ENCODE assay signal across 8 mouse cellular contexts in genomic region chr17:56715914-56716654, GRCm38 (mm10). TPM values are rescaled to one million over a fixed set of nuclear protein-coding genes. Genes with fewer than 3 reads are reported as not detected.
A peak's percentile ranks its signal among the peaks of the same experiment; 100 is the strongest.
DNase-seq lines count a peak whose midpoint lies in the region; ATAC-seq and TF ChIP-seq lines count a peak whose summit lies in the region.

No protein-coding gene starts in this region.

- peaks cover 20% of the 10 kb centered on the region for H3K36me3 ChIP-seq in embryonic facial prominence, embryonic 12.5 days
- H3K36me3 ChIP-seq in hindbrain, postnatal 0 days (ENCODE audit: insufficient read depth, low read length): peaks cover 13% of the 10 kb centered on the region; the same call in 1 of the 2 replicates
- no peaks in the 10 kb centered on the region for H3K36me3 ChIP-seq in myocyte (ENCODE audit: control insufficient read depth, insufficient read depth)

- no peak for TF ChIP-seq CTCF in lung, adult 2 months (IDR thresholded peaks at IDR 0.05; ENCODE audit: insufficient read depth, low read length)
- no peak for TF ChIP-seq CTCF in hindbrain, postnatal 0 days (IDR thresholded peaks at IDR 0.05; ENCODE audit: low read depth)

- TF ChIP-seq POLR2A in lung, adult 2 months (IDR thresholded peaks at IDR 0.05; ENCODE audit: borderline replicate concordance, extremely low read depth, low read depth, low read length): no peak
- TF ChIP-seq POLR2A in myocyte (IDR thresholded peaks at IDR 0.05; ENCODE audit: insufficient read length, low read depth): no peak

- peaks cover 2% of the 10 kb centered on the region; the same call in 1 of the 2 replicates for H3K4me1 ChIP-seq in lung, adult 2 months (ENCODE audit: control insufficient read depth, insufficient read depth, low read length)
- H3K4me1 ChIP-seq in embryonic facial prominence, embryonic 12.5 days: peaks cover 21% of the 10 kb centered on the region
- H3K4me1 ChIP-seq in hindbrain, postnatal 0 days (ENCODE audit: insufficient read depth, low read length): peaks cover 13% of the 10 kb centered on the region

- peak overlapping the region; percentile 69 for H3K27ac ChIP-seq in embryonic facial prominence, embryonic 12.5 days
- peak overlapping the region; percentile 90 for H3K27ac ChIP-seq in hindbrain, postnatal 0 days

- intact Hi-C loops in left cerebral cortex, postnatal 10 days (cut with DNase I): loop anchor here (5.0 kb wide), 1 partner anchor 46 kb away; the partner anchor contains the start of gene Dus3l

- peak overlapping the region; percentile 77 for H3ac ChIP-seq in myocyte (ENCODE audit: control insufficient read depth, insufficient read length)

- peak overlapping the region; percentile 67 for H3K9ac ChIP-seq in embryonic facial prominence, embryonic 12.5 days
- H3K9ac ChIP-seq in hindbrain, postnatal 0 days (replicated peaks; ENCODE audit: low read length): peak overlapping the region; percentile 69

- no peaks in the 10 kb centered on the region for H3K9me3 ChIP-seq in embryonic facial prominence, embryonic 12.5 days
- H3K9me3 ChIP-seq in hindbrain, postnatal 0 days (ENCODE audit: low read length): no peaks in the 10 kb centered on the region

- peak overlapping the region; percentile 78 for H3K4me2 ChIP-seq in embryonic facial prominence, embryonic 12.5 days (replicated peaks)
- peak overlapping the region; percentile 72 for H3K4me2 ChIP-seq in hindbrain, postnatal 0 days (ENCODE audit: low read depth, low read length)
- H3K4me2 ChIP-seq in myocyte (ENCODE audit: low read depth): peak overlapping the region; percentile 82

- 23% methylated on average over 22 of the region's 22 CpGs for WGBS in lung, adult 2 months
- 23% methylated on average over 22 of the region's 22 CpGs for WGBS in embryonic facial prominence, embryonic 12.5 days
- WGBS in hindbrain, postnatal 0 days: 23% methylated on average over 22 of the region's 22 CpGs

- peak overlapping the region; percentile 67 for H3K4me3 ChIP-seq in lung, adult 2 months (replicated peaks; ENCODE audit: extremely low read depth, low read depth, low read length)
- peak overlapping the region; percentile 75 for H3K4me3 ChIP-seq in embryonic facial prominence, embryonic 12.5 days
- peak overlapping the region; percentile 86 for H3K4me3 ChIP-seq in hindbrain, postnatal 0 days (ENCODE audit: low read length)
- H3K4me3 ChIP-seq in myocyte: peak overlapping the region; percentile 93

- peaks cover 22% of the 10 kb centered on the region for H3K79me2 ChIP-seq in myocyte (ENCODE audit: control insufficient read depth, insufficient read depth)

- no peak for DNase-seq in lung, adult 2 months
- no peak for DNase-seq in lung, postnatal 4 days
- DNase-seq in hindbrain, postnatal 0 days (ENCODE audit: low spot score): no peak
- DNase-seq in layer of hippocampus, postnatal 14 days (ENCODE audit: low spot score in 2 of 2): no peak
- no peak for DNase-seq in left cerebral cortex, postnatal 10 days (ENCODE audit: extremely low spot score in 1 of 2, low spot score in 2 of 2)
- DNase-seq in Muller cell, postnatal 12 days (ENCODE audit: inconsistent ontology term): no peak

- ATAC-seq in embryonic facial prominence, embryonic 12.5 days (ENCODE audit: insufficient number of reproducible peaks, insufficient read depth, low FRiP score, low TSS enrichment): no peak
- no peak for ATAC-seq in hindbrain, postnatal 0 days

- H3K27me3 ChIP-seq in embryonic facial prominence, embryonic 12.5 days: no peaks in the 10 kb centered on the region
- no peaks in the 10 kb centered on the region for H3K27me3 ChIP-seq in hindbrain, postnatal 0 days (ENCODE audit: insufficient read depth, low read length)
- no peaks in the 10 kb centered on the region for H3K27me3 ChIP-seq in myocyte (ENCODE audit: control insufficient read depth, insufficient read depth, insufficient read length)

TF ChIP-seq in myocyte, 11 proteins besides CTCF, POLR2A, EP300 and RAD21:
- TF ChIP-seq TCF12 (IDR thresholded peaks at IDR 0.05; ENCODE audit: insufficient read depth, poor library complexity, severe bottlenecking): no peak
- no peak for TF ChIP-seq USF1 (IDR thresholded peaks at IDR 0.05; ENCODE audit: low read depth)
- TF ChIP-seq TCF3 (IDR thresholded peaks at IDR 0.05; ENCODE audit: insufficient read length, low read depth): no peak
- no peak for TF ChIP-seq MAX (IDR thresholded peaks at IDR 0.05; ENCODE audit: low read depth)
- TF ChIP-seq CEBPB (IDR thresholded peaks at IDR 0.05; ENCODE audit: insufficient read depth, poor library complexity, severe bottlenecking): no peak
- TF ChIP-seq MYOG (IDR thresholded peaks at IDR 0.05; ENCODE audit: control insufficient read depth in 1 of 3, insufficient read depth in 1 of 3, insufficient read length in 2 of 3, low read depth in 2 of 3): no peak
- no peak for TF ChIP-seq POLR2AphosphoS2 (IDR thresholded peaks at IDR 0.05; ENCODE audit: insufficient read length, low read depth)
- TF ChIP-seq REST (IDR thresholded peaks at IDR 0.05; ENCODE audit: insufficient read depth, insufficient read length): no peak
- TF ChIP-seq MYOD1 (IDR thresholded peaks at IDR 0.05; ENCODE audit: control insufficient read depth in 1 of 3, insufficient read length in 2 of 3, low read depth in 2 of 3): no peak
- TF ChIP-seq E2F4 (IDR thresholded peaks at IDR 0.05; ENCODE audit: insufficient read depth): no peak
- no peak for TF ChIP-seq SRF (IDR thresholded peaks at IDR 0.05; ENCODE audit: control insufficient read depth, insufficient read length, low read depth)
TF ChIP-seq in myocyte: peak in this region for 0.

RNA-seq across cellular contexts. Expression of gene Ndufa11, which starts 1.5 kb away (rescaled TPM):
- polyA plus RNA-seq in lung, adult 2 months (2012; rRNA removed): 348 and 393 TPM in 2 replicates
- polyA plus RNA-seq in embryonic facial prominence, embryonic 12.5 days (2016; fragmentation: Nextera tagmentation; extraction: Ambion mirVana): 371 and 409 TPM in 2 replicates
- total RNA-seq in hindbrain, postnatal 0 days (2014; rRNA removed): 279 and 501 TPM in 2 replicates
- 691 and 728 TPM in 2 replicates for polyA plus RNA-seq in hindbrain, postnatal 0 days (2015; fragmentation: Nextera tagmentation; extraction: Ambion mirVana)
- polyA plus RNA-seq in myocyte (2012; fragmentation: generic; extraction: Trizol): 469 TPM
- total RNA-seq in layer of hippocampus, postnatal 14 days (2021): 100 to 1,000 TPM; 220 to 270 TPM
- total RNA-seq in left cerebral cortex, postnatal 10 days (2021): 100 to 1,000 TPM; 205 to 222 TPM

RNA-seq across cellular contexts. Expression of gene Vmac, which starts 1.7 kb away (rescaled TPM):
- polyA plus RNA-seq in lung, adult 2 months (2012; rRNA removed): 31.9 and 32.4 TPM in 2 replicates
- 19.4 and 20.8 TPM in 2 replicates for polyA plus RNA-seq in embryonic facial prominence, embryonic 12.5 days (2016; fragmentation: Nextera tagmentation; extraction: Ambion mirVana)
- total RNA-seq in hindbrain, postnatal 0 days (2014; rRNA removed): 37.5 and 40.7 TPM in 2 replicates
- 17.4 and 19.1 TPM in 2 replicates for polyA plus RNA-seq in hindbrain, postnatal 0 days (2015; fragmentation: Nextera tagmentation; extraction: Ambion mirVana)
- polyA plus RNA-seq in myocyte (2012; fragmentation: generic; extraction: Trizol): 6.5 TPM
- 10 to 100 TPM; 10.4 to 12.5 TPM for total RNA-seq in layer of hippocampus, postnatal 14 days (2021)
- 1 to 10 TPM; 8.8 TPM for total RNA-seq in left cerebral cortex, postnatal 10 days (2021)

RNA-seq across cellular contexts. Expression of gene Nrtn, which starts 41.2 kb away (rescaled TPM):
- 17.3 and 23.2 TPM in 2 replicates for polyA plus RNA-seq in lung, adult 2 months (2012; rRNA removed)
- polyA plus RNA-seq in embryonic facial prominence, embryonic 12.5 days (2016; fragmentation: Nextera tagmentation; extraction: Ambion mirVana): 10.9 and 11.9 TPM in 2 replicates
- 12.9 and 15.7 TPM in 2 replicates for total RNA-seq in hindbrain, postnatal 0 days (2014; rRNA removed)
- 4.3 TPM in 2 replicates for polyA plus RNA-seq in hindbrain, postnatal 0 days (2015; fragmentation: Nextera tagmentation; extraction: Ambion mirVana)
- 0.78 TPM for polyA plus RNA-seq in myocyte (2012; fragmentation: generic; extraction: Trizol)
- 1 to 10 TPM; 2.1 to 3.0 TPM for total RNA-seq in layer of hippocampus, postnatal 14 days (2021)
- total RNA-seq in left cerebral cortex, postnatal 10 days (2021): 1 to 10 TPM; 1.8 to 2.4 TPM

RNA-seq across cellular contexts. Expression of gene Ranbp3, which starts 43.0 kb away (rescaled TPM):
- polyA plus RNA-seq in lung, adult 2 months (2012; rRNA removed): 69.0 and 74.2 TPM in 2 replicates
- polyA plus RNA-seq in embryonic facial prominence, embryonic 12.5 days (2016; fragmentation: Nextera tagmentation; extraction: Ambion mirVana): 108 and 118 TPM in 2 replicates
- total RNA-seq in hindbrain, postnatal 0 days (2014; rRNA removed): 121 and 122 TPM in 2 replicates
- polyA plus RNA-seq in hindbrain, postnatal 0 days (2015; fragmentation: Nextera tagmentation; extraction: Ambion mirVana): 87.2 and 88.7 TPM in 2 replicates
- polyA plus RNA-seq in myocyte (2012; fragmentation: generic; extraction: Trizol): 70.0 TPM
- total RNA-seq in layer of hippocampus, postnatal 14 days (2021): 10 to 100 TPM; 83.9 to 85.3 TPM
- total RNA-seq in left cerebral cortex, postnatal 10 days (2021): 10 to 100 TPM; 88.4 to 97.2 TPM

RNA-seq across cellular contexts. Expression of gene Dus3l, which starts 48.5 kb away (rescaled TPM):
- 81.7 and 84.5 TPM in 2 replicates for polyA plus RNA-seq in lung, adult 2 months (2012; rRNA removed)
- polyA plus RNA-seq in embryonic facial prominence, embryonic 12.5 days (2016; fragmentation: Nextera tagmentation; extraction: Ambion mirVana): 44.1 and 47.2 TPM in 2 replicates
- total RNA-seq in hindbrain, postnatal 0 days (2014; rRNA removed): 79.0 and 96.5 TPM in 2 replicates
- polyA plus RNA-seq in hindbrain, postnatal 0 days (2015; fragmentation: Nextera tagmentation; extraction: Ambion mirVana): 85.9 and 90.0 TPM in 2 replicates
- 38.7 TPM for polyA plus RNA-seq in myocyte (2012; fragmentation: generic; extraction: Trizol)
- 10 to 100 TPM; 60.9 to 66.3 TPM for total RNA-seq in layer of hippocampus, postnatal 14 days (2021)
- 10 to 100 TPM; 75.4 to 76.4 TPM for total RNA-seq in left cerebral cortex, postnatal 10 days (2021)
